Mouse (Mus musculus) kidney, postnatal 25 days (tissue): ENCODE results near the gene Ak8.

Experiments used
- DNase-seq, 2 experiments: peaks; one replicate each; pipeline ENCODE4 v3.0.0; 2021; ENCODE audit warnings: mixed read lengths in 2 of 2

The Ak8 gene

GRCm38 (mm10) chr2:28699361-28700335 lies at the start of gene Ak8, which contains the start of gene Spaca9:
Gene Ak8 (plus strand): TSS chr2:28700164.
Gene Spaca9 (minus strand): TSS chr2:28699727.
- peak; percentile 77 to 86 for DNase-seq

GRCm38 (mm10) chr2:28650526-28650925 lies 49.4 kb upstream of the Ak8 start:
- DNase-seq, result peak; percentile 57 to 78

GRCm38 (mm10) chr2:28653351-28653750 lies 46.6 kb upstream of the Ak8 start:
- DNase-seq, result no peak

GRCm38 (mm10) chr2:28654295-28654694 lies 45.7 kb upstream of the Ak8 start:
- DNase-seq, result peak in 1 of 2 experiments; percentile 39

- DNase-seq, result no peak
Measured at GRCm38 (mm10) chr2:28656216-28656615, 43.7 kb upstream of the Ak8 start.

GRCm38 (mm10) chr2:28662891-28663290 lies 37.1 kb upstream of the Ak8 start:
- no peak for DNase-seq

- DNase-seq, result peak in 1 of 2 experiments; percentile 13
Measured at GRCm38 (mm10) chr2:28665818-28666217, 34.1 kb upstream of the Ak8 start.

- peak in 1 of 2 experiments; percentile 48 for DNase-seq
Measured at GRCm38 (mm10) chr2:28671438-28671837, 28.5 kb upstream of the Ak8 start.

GRCm38 (mm10) chr2:28676005-28676404 lies 24.0 kb upstream of the Ak8 start:
- DNase-seq, result no peak

GRCm38 (mm10) chr2:28680710-28681109 lies 19.3 kb upstream of the Ak8 start:
- peak in 1 of 2 experiments; percentile 71 for DNase-seq

- DNase-seq, result peak; percentile 69 to 77
Measured at GRCm38 (mm10) chr2:28681718-28682117, 18.2 kb upstream of the Ak8 start.

GRCm38 (mm10) chr2:28685895-28686294 lies 14.1 kb upstream of the Ak8 start:
- DNase-seq, result no peak

- peak in 1 of 2 experiments; percentile 25 for DNase-seq
Measured at GRCm38 (mm10) chr2:28688431-28688830, 11.5 kb upstream of the Ak8 start.

GRCm38 (mm10) chr2:28692692-28693091 lies 7.3 kb upstream of the Ak8 start:
- no peak for DNase-seq

GRCm38 (mm10) chr2:28698566-28698965 lies 1.4 kb upstream of the Ak8 start:
- no peak for DNase-seq

- DNase-seq, result no peak
Measured at GRCm38 (mm10) chr2:28701646-28702262, 1.8 kb downstream of the Ak8 start.

- DNase-seq, result no peak
Measured at GRCm38 (mm10) chr2:28706106-28706636, 6.2 kb downstream of the Ak8 start.

- no peak for DNase-seq
Measured at GRCm38 (mm10) chr2:28706787-28707186, 6.8 kb downstream of the Ak8 start.

- DNase-seq, result no peak
Measured at GRCm38 (mm10) chr2:28713036-28713435, 13.1 kb downstream of the Ak8 start.

- no peak for DNase-seq
Measured at GRCm38 (mm10) chr2:28722419-28722818, 22.5 kb downstream of the Ak8 start.

GRCm38 (mm10) chr2:28723912-28724311 lies 23.9 kb downstream of the Ak8 start:
- no peak for DNase-seq

GRCm38 (mm10) chr2:28727786-28728404 lies 27.9 kb downstream of the Ak8 start:
- no peak for DNase-seq

- no peak for DNase-seq
Measured at GRCm38 (mm10) chr2:28730676-28731075, 30.7 kb downstream of the Ak8 start.
